In the genomic region with DNA sequence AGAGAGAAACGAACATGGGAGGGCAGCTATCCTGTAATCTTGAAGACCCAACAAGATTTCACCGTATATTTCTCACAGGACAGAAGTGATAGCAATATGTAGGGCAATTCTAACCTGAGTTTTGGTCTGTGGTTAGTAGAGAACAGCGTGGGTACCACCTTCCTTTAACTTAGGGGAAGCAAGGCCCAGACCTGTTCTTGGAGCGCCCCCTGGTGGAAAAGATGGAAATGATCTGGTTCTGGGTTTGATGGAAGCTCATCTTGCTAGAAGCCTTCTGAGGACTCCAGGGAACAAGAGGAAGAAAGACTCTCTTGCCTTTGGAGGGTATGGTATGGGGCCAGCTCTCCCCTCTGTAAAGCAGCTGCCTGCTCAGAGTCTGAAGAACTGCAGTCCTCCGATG, we compare ENCODE assay signal across 8 mouse cellular contexts. TPM values are rescaled to one million over a fixed set of nuclear protein-coding genes. Genes with fewer than 3 reads are reported as not detected.
DNase-seq lines count a peak whose midpoint lies in the region; ATAC-seq and TF ChIP-seq lines count a peak whose summit lies in the region.
"Had no signal": no experiment of that assay in that cellular context is flagged by ENCODE, and none has a peak within 500 bp of the region (broad histone marks: within the 10 kb centered on the region; RNA-seq: fewer than 3 reads in every experiment).

No protein-coding gene starts in this region.

- 34% methylated on average over 5 of the region's 5 CpGs for WGBS in large intestine, adult 2 months
- 33% methylated on average over 5 of the region's 5 CpGs for WGBS in lung, embryonic 14.5 days

- no peaks in the 10 kb centered on the region for H3K9me3 ChIP-seq in ES-Bruce4 (replicated peaks; ENCODE audit: control insufficient read depth, insufficient read depth, low read length, poor library complexity, severe bottlenecking)
- H3K9me3 ChIP-seq in lung, embryonic 14.5 days (ENCODE audit: low read depth, low read length) = no peaks in the 10 kb centered on the region

- TF ChIP-seq EP300 in ES-Bruce4 (IDR thresholded peaks at IDR 0.05; ENCODE audit: insufficient read depth, low read depth, low read length) = no peak

- peaks cover 1% of the 10 kb centered on the region; the same call in 1 of the 2 replicates for H3K27me3 ChIP-seq in ES-Bruce4 (ENCODE audit: control insufficient read depth, insufficient read depth, low read length, poor library complexity, severe bottlenecking)
- no peaks in the 10 kb centered on the region for H3K27me3 ChIP-seq in lung, embryonic 14.5 days (ENCODE audit: insufficient read depth, low read length)

- TF ChIP-seq POLR2A in ES-Bruce4 (IDR thresholded peaks at IDR 0.05; ENCODE audit: insufficient read depth, low read length) = no peak

- TF ChIP-seq CTCF in ES-Bruce4 (IDR thresholded peaks at IDR 0.05; ENCODE audit: low read depth, low read length) = peak; percentile 64
- peak; percentile 91 for TF ChIP-seq CTCF in lung, embryonic 14.5 days (IDR thresholded peaks at IDR 0.05; ENCODE audit: low read depth)

- H3K4me3 ChIP-seq in ES-Bruce4 (ENCODE audit: low read depth, low read length) = no peak overlapping the region
- no peak overlapping the region for H3K4me3 ChIP-seq in lung, embryonic 14.5 days (ENCODE audit: low read depth, low read length)

- ATAC-seq in lung, embryonic 14.5 days (ENCODE audit: insufficient read depth) = no peak

- H3K4me1 ChIP-seq in ES-Bruce4 (ENCODE audit: control insufficient read depth, insufficient read depth, low read length) = no peaks in the 10 kb centered on the region
- no peaks in the 10 kb centered on the region for H3K4me1 ChIP-seq in lung, embryonic 14.5 days (ENCODE audit: insufficient read depth)

- no peak overlapping the region for H3K27ac ChIP-seq in ES-Bruce4 (ENCODE audit: insufficient read depth, low read length)
- no peak overlapping the region for H3K27ac ChIP-seq in lung, embryonic 14.5 days (ENCODE audit: low read depth)

- peak; percentile 76 for DNase-seq in R1 (ENCODE audit: low read depth, low spot score)
- peak; percentile 90 to 91 for DNase-seq in cerebellum, postnatal 10 days
- DNase-seq in frontal cortex, postnatal 25 days (ENCODE audit: low spot score in 2 of 2) = peak; percentile 73 to 82
- peak; percentile 14 for DNase-seq in large intestine, adult 2 months (ENCODE audit: low read depth, low spot score)
- DNase-seq in lung, embryonic 14.5 days = peak; percentile 91
- peak; percentile 27 to 59 for DNase-seq in right cerebral cortex, postnatal 36 days (ENCODE audit: low spot score in 2 of 2)

- H3K4me2 ChIP-seq in lung, embryonic 14.5 days = no peak overlapping the region

- no peaks in the 10 kb centered on the region for H3K36me3 ChIP-seq in ES-Bruce4 (ENCODE audit: control insufficient read depth, insufficient read depth, low read length, poor library complexity, severe bottlenecking)
- no peaks in the 10 kb centered on the region for H3K36me3 ChIP-seq in lung, embryonic 14.5 days (ENCODE audit: insufficient read depth)

- H3K9ac ChIP-seq in ES-Bruce4 (ENCODE audit: low read depth, poor library complexity, severe bottlenecking) = no peak overlapping the region
- H3K9ac ChIP-seq in lung, embryonic 14.5 days = no peak overlapping the region

RNA-seq across cellular contexts. Expression of a gene that starts 10.5 kb away (rescaled TPM):
- not detected in 2 replicates for polyA plus RNA-seq in ES-Bruce4 (2011; ENCODE audit: insufficient read depth, insufficient read length, low read depth, missing spikeins)
- polyA plus RNA-seq in large intestine, adult 2 months (2012; rRNA removed) = not detected in 2 replicates
- polyA plus RNA-seq in lung, embryonic 14.5 days (2014; fragmentation: Nextera tagmentation; extraction: Ambion mirVana) = not detected in 2 replicates
- polyA plus RNA-seq: lung, embryonic 16.5 days had no signal

RNA-seq across cellular contexts. Expression of a gene that starts 38.6 kb away (rescaled TPM):
- polyA plus RNA-seq in ES-Bruce4 (2011; ENCODE audit: insufficient read depth, insufficient read length, low read depth, missing spikeins) = not detected in 2 replicates
- polyA plus RNA-seq in large intestine, adult 2 months (2012; rRNA removed) = not detected in 2 replicates
- not detected in 2 replicates for polyA plus RNA-seq in lung, embryonic 14.5 days (2014; fragmentation: Nextera tagmentation; extraction: Ambion mirVana)
- polyA plus RNA-seq: lung, embryonic 16.5 days had no signal

RNA-seq across cellular contexts. Expression of a gene that starts 52.2 kb away (rescaled TPM):
- polyA plus RNA-seq in ES-Bruce4 (2011; ENCODE audit: insufficient read depth, insufficient read length, low read depth, missing spikeins) = not detected in 2 replicates
- polyA plus RNA-seq in large intestine, adult 2 months (2012; rRNA removed) = 0.55 and 0.97 TPM in 2 replicates
- 5.6 and 7.5 TPM in 2 replicates for polyA plus RNA-seq in lung, embryonic 14.5 days (2014; fragmentation: Nextera tagmentation; extraction: Ambion mirVana)

Comparison
In these comparisons a context has a peak if more than half of its experiments do, and no peak if none do; other contexts are left out.
1. DNase-seq: peak in every context shown above with its lines; median percentile 91 in lung, embryonic 14.5 days; 90 in cerebellum, postnatal 10 days; 78 in frontal cortex, postnatal 25 days; 76 in R1; 43 in right cerebral cortex, postnatal 36 days; 14 in large intestine, adult 2 months.